Mouse (Mus musculus) neural tube, embryonic 14.5 days (tissue): ENCODE results near the gene 6430550D23Rik. TPM values are rescaled to one million over a fixed set of nuclear protein-coding genes. Genes with fewer than 3 reads are reported as not detected.

Source experiments
- ATAC-seq: fragments of 200-750 bp; cut with Nextera tagmentation; 2 replicates; pipeline ENCODE4 v1.8.0; 2017; ENCODE audit warnings: low read depth, mild to moderate bottlenecking, moderate TSS enrichment, moderate library complexity
- H3K27ac ChIP-seq: fragments of 300-500 bp; sonication (generic); 2 replicates; pipeline ENCODE4 v1.5.1; 2014; ENCODE audit warnings: low read depth, mild to moderate bottlenecking, control low read depth, low read length, moderate library complexity, mixed read lengths
- H3K27me3 ChIP-seq: fragments of 300-500 bp; sonication (generic); 2 replicates; pipeline ENCODE4 v1.6.1; 2014; ENCODE audit warnings: low read length; ENCODE audit not compliant: control insufficient read depth, insufficient read depth
- H3K36me3 ChIP-seq: fragments of 300-500 bp; sonication (generic); 2 replicates; pipeline ENCODE4 v1.6.1; 2014; ENCODE audit warnings: low read length, mixed read lengths; ENCODE audit not compliant: control insufficient read depth, insufficient read depth
- H3K4me1 ChIP-seq: fragments of 300-500 bp; sonication (generic); 2 replicates; pipeline ENCODE4 v1.6.1; 2014; ENCODE audit warnings: low read length; ENCODE audit not compliant: control insufficient read depth, insufficient read depth
- H3K4me2 ChIP-seq: fragments of 300-500 bp; sonication (generic); 2 replicates; pipeline ENCODE4 v1.6.1; 2014; ENCODE audit warnings: mild to moderate bottlenecking, low read depth, low read length, control low read depth
- H3K4me3 ChIP-seq: fragments of 300-500 bp; sonication (generic); 2 replicates; pipeline ENCODE4 v1.5.1; 2014; ENCODE audit warnings: low read depth, low read length, control low read depth, mixed read lengths
- H3K9ac ChIP-seq: fragments of 300-500 bp; sonication (generic); replicated peaks from 2 replicates; pipeline ENCODE4 v1.6.1; 2014; ENCODE audit warnings: low read depth, mild to moderate bottlenecking, control low read depth, low read length, mixed read lengths
- H3K9me3 ChIP-seq: fragments of 300-500 bp; sonication (generic); 2 replicates; pipeline ENCODE4 v1.6.1; 2016; ENCODE audit warnings: low read length; ENCODE audit not compliant: control insufficient read depth
- WGBS: fragments of 180-500 bp; shearing (Covaris S2); extraction: QIAGEN DNeasy Blood & Tissue Kit; methylation state at CpG from one replicate; pipeline ENCODE4 v1.1.7; 2014; 5-methylcytosine and 5-hydroxymethylcytosine counted together
- polyA plus RNA-seq: library from polyadenylated mRNA; unstranded; fragments of >200 nt; fragmentation: Nextera tagmentation; extraction: Ambion mirVana; gene quantifications from 2 replicates; pipeline ENCODE4 v1.2.1, GENCODE M21; 2014

Gene 6430550D23Rik
- 3.0 and 4.0 TPM in 2 replicates for polyA plus RNA-seq

DNA sequence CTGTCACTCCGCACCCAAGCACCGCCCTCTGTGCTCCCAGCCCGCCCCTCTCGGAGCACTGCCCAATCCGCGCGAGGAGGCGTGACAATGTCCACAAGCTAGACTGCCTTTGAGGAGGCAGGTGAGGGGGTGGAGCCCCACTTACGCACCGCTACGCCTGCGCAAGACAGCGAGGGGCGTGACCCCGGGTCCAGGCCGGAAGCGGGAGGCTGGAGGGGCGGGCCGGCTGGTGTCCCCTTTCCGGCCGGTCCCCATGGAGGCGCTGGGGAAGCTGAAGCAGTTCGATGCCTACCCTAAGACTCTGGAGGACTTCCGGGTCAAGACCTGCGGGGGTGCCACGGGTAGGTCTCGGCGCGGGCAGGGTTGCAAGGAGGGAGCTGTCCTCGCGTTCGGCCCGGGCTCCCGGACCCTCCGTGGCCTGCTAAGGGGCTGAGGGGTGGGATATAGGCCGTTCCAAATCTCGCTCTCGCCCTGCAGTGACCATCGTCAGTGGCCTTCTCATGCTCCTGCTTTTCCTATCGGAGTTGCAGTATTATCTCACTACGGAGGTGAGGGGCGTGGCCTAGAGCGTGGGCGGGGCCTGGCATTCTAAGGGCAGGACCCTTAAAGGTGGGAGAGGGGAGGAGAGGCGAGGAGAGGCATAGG lies at the start of gene 6430550D23Rik, which contains the start of gene Ergic3:
Gene 6430550D23Rik, minus strand, starts transcription at position 90 of the 645 bp plus-strand sequence.
Gene Ergic3, plus strand, starts transcription at position 158 of the 645 bp plus-strand sequence.
- Histone ChIP-seq H3K27ac (peak within 1 kb of the TSS; percentile 70), H3K36me3 (peaks cover 24% of the 10 kb centered on the region), H3K4me2 (peak within 1 kb of the TSS; percentile 71), H3K27me3 (no peaks in the 10 kb centered on the region), H3K9ac (peak within 1 kb of the TSS; percentile 83), H3K4me1 (peaks cover 7% of the 10 kb centered on the region), H3K4me3 (peak within 1 kb of the TSS; percentile 82), H3K9me3 (no peaks in the 10 kb centered on the region)
- WGBS, result under 1% methylated on average over 40 of the region's 45 CpGs
- ATAC-seq, result peak; percentile 99

DNA sequence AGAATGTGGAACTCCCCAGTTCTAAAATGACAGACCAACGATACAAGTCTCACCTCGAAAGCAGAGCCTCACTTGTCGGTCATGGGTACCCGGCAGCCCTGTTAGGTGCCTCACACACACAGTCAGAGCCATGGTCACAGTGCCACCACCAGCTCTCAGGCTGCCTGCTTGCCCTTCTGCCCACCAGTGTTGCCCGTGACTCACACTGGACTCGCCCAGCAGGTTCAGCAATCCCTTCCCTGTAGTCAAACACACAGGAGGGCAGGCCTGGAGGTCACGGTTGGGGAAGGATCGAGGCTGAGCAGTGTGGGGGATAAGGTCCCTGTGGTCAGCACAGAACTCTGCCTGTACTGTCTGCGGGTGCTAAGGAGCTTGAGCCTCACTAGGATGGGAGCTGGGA lies 45.0 kb upstream of the 6430550D23Rik start, which contains the start of gene Fer1l4:
Gene Fer1l4, minus strand, starts transcription at position 132 of the 400 bp plus-strand sequence.
- H3K4me3 ChIP-seq, result no peak within 1 kb of the TSS
- no peaks in the 10 kb centered on the region for H3K9me3 ChIP-seq
- no peak within 1 kb of the TSS for H3K4me2 ChIP-seq
- no peak for ATAC-seq
- no peak within 1 kb of the TSS for H3K9ac ChIP-seq
- no peaks in the 10 kb centered on the region for H3K4me1 ChIP-seq
- 87% methylated on average over 9 of the region's 9 CpGs for WGBS
- no peaks in the 10 kb centered on the region for H3K36me3 ChIP-seq
- no peak within 1 kb of the TSS for H3K27ac ChIP-seq
- no peaks in the 10 kb centered on the region; the same call in 1 of the 2 replicates for H3K27me3 ChIP-seq

DNA sequence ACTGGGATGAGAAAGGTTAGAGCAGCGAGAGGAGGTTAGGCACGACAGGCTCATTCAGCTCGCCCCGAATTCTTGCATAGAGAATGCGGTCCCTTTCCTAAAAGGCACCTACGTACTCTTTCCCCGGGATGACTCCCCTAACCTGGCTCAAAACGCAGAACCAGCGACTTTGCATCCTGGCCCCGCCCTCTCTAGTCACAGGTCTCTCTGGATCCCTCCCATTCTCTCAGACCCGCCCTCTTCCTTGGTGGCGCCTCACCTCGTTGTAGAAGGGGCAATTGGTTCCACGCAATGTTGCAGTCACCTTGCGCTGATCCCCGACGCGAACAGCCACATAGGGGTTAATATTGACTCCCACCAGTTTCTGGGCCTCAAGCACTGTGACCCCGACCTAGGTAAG lies 40.2 kb upstream of the 6430550D23Rik start:
- Histone ChIP-seq H3K27ac (no peak overlapping the region), H3K4me2 (no peak overlapping the region), H3K9ac (no peak overlapping the region), H3K4me1 (no peaks in the 10 kb centered on the region), H3K4me3 (no peak overlapping the region), H3K9me3 (no peaks in the 10 kb centered on the region), H3K27me3 (peaks cover 3% of the 10 kb centered on the region; the same call in 1 of the 2 replicates), H3K36me3 (no peaks in the 10 kb centered on the region)
- no peak for ATAC-seq
- 5% methylated on average over 19 of the region's 19 CpGs for WGBS

DNA sequence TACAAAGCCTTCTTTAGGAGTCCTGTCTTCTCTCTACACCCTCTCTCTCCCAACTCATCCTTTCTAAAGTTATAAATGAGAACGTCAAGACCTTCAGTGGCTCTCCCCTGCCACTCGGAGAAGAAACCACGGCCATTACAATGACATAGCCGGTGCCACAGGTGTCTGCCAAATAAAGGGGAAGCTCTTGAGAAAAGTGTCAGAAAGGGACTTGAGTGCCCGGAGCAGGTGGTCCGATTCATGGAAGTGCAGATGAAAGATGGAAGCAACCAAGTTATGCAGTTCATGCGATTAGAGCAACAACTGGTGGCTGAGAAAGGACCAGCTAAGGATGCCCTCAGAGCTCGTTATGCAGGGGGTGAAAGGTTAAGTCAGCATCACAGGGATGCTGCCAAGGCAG lies 35.1 kb upstream of the 6430550D23Rik start:
- Histone ChIP-seq H3K4me2 (no peak overlapping the region), H3K36me3 (no peaks in the 10 kb centered on the region), H3K9me3 (no peaks in the 10 kb centered on the region), H3K27me3 (peaks cover 3% of the 10 kb centered on the region; the same call in 1 of the 2 replicates), H3K4me1 (no peaks in the 10 kb centered on the region), H3K9ac (no peak overlapping the region), H3K27ac (no peak overlapping the region), H3K4me3 (no peak overlapping the region)
- WGBS, result 89% methylated on average over 8 of the region's 8 CpGs
- ATAC-seq, result no peak

DNA sequence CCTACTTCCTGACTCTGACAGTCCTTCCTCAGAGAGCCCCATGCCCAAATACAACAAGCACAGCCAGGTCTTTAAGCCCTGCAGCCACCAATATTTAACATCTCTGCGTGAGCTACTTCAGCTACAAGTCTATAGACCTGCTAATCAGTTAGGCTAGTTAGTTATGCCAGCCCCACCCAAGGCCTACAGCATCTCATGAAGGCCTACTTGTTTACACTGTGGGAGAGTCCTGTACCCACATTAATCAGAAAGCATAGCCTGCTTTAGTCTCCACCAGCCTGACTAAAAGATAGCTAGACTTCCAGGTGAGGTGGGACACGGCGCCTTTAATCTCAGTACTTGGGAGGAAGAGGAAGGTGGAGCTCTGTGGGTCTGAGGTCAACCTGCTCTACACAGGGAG lies 31.6 kb upstream of the 6430550D23Rik start:
- H3K4me1 ChIP-seq, result no peaks in the 10 kb centered on the region
- WGBS, result 92% methylated on average over 3 of the region's 3 CpGs

DNA sequence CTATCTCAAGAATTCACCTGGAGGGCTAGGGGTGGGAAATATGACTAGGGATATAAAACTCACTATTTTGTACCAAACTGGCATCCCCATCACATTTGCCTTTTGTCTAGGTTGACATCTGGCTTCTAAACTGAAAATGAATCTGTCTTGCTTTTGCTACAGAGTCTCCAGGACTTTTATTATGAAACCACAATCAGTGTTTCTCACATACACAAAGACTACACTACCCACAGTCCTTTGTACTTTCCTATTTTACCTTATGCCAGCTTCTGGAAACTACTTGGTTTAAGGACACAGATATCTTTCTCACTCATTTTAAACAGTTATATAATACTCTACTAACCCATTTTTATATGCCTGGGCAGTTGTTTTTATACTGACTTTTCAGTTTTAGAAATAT lies 17.7 kb upstream of the 6430550D23Rik start:
- ATAC-seq, result no peak
- Histone ChIP-seq H3K27me3 (no peaks in the 10 kb centered on the region), H3K9me3 (no peaks in the 10 kb centered on the region), H3K4me2 (no peak overlapping the region), H3K9ac (no peak overlapping the region), H3K4me3 (no peak overlapping the region), H3K4me1 (no peaks in the 10 kb centered on the region), H3K36me3 (no peaks in the 10 kb centered on the region), H3K27ac (no peak overlapping the region)

More for the DNA sequence above, 31.6 kb upstream of the 6430550D23Rik start:
- no peak for ATAC-seq
- no peak overlapping the region for H3K4me3 ChIP-seq
- no peaks in the 10 kb centered on the region for H3K27me3 ChIP-seq
- H3K4me2 ChIP-seq, result no peak overlapping the region
- no peak overlapping the region for H3K9ac ChIP-seq
- no peaks in the 10 kb centered on the region for H3K9me3 ChIP-seq
- H3K27ac ChIP-seq, result no peak overlapping the region
- no peaks in the 10 kb centered on the region for H3K36me3 ChIP-seq

DNA sequence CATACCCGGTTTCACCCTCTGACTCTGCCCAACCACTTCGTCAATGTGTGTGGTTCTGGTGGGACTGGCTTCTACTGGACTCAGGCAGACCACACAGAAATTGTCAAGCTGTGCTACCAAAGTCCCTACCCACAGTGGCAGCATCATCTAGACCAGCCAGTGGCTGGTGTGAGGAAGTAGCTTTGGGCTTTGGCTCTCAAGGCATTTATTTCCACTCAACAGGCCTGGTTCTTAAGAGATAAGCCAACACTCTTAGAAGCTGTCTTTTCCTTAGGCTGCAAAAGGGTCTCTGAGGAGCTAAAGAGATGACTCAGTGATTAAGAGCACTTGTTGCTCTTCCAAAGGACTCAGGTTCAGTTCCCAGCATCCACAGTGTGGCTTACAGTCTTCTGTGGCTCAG lies 14.0 kb upstream of the 6430550D23Rik start:
- Histone ChIP-seq H3K9ac (no peak overlapping the region), H3K4me2 (no peak overlapping the region), H3K4me1 (no peaks in the 10 kb centered on the region), H3K27ac (no peak overlapping the region), H3K4me3 (no peak overlapping the region), H3K36me3 (peaks cover 23% of the 10 kb centered on the region), H3K27me3 (no peaks in the 10 kb centered on the region), H3K9me3 (no peaks in the 10 kb centered on the region)
- no peak for ATAC-seq
- WGBS, result 86% methylated on average over 2 of the region's 2 CpGs

DNA sequence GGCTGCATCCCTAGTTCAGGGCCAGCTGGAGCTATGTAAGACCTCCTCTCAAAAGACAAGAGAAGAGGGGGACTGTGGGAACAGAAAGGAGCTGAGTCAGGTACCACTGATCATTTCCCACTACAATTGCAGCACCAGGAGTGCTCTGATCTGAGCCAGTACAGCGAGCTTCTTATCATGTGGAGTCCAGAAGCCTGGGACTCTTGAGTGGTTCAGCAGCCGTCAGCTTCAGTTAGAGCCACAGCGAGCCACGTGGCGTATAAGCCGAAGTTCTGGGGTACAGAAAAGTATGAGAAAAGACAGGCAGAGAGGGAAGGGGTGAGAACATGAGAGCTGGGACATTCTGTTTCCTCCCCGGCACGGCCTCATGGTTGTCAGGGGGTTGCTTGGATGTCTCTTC lies 13.4 kb upstream of the 6430550D23Rik start:
- H3K27me3 ChIP-seq, result no peaks in the 10 kb centered on the region
- no peak overlapping the region for H3K9ac ChIP-seq
- no peaks in the 10 kb centered on the region for H3K9me3 ChIP-seq
- WGBS, result 86% methylated on average over 8 of the region's 8 CpGs
- H3K4me1 ChIP-seq, result no peaks in the 10 kb centered on the region
- no peak overlapping the region for H3K4me2 ChIP-seq
- H3K27ac ChIP-seq, result no peak overlapping the region
- no peak overlapping the region for H3K4me3 ChIP-seq
- H3K36me3 ChIP-seq, result peaks cover 27% of the 10 kb centered on the region
- ATAC-seq, result no peak

DNA sequence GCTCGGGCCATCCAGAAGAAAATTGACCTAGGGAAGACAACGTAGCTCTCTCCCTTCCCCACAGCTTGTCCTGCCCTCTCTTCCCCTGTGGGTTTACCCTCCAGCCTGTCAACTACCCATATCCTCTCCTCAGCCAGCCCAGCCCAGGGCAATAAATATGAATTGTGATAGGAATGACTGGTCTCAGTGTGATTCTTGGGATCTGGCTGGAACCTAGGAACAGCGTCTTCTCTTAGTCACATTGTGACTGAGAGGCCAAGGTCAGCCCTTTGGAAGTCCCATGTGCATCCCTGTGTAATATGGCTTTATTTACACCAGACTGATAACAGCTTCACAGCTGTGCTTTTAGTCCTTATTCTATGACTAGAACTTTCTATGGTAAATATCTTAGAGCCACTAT lies 10.3 kb upstream of the 6430550D23Rik start:
- WGBS, result 87% methylated on average over 3 of the region's 3 CpGs
- Histone ChIP-seq H3K4me1 (no peaks in the 10 kb centered on the region), H3K4me2 (no peak overlapping the region), H3K27ac (no peak overlapping the region), H3K4me3 (no peak overlapping the region), H3K27me3 (no peaks in the 10 kb centered on the region), H3K9ac (no peak overlapping the region), H3K36me3 (peaks cover 58% of the 10 kb centered on the region), H3K9me3 (no peaks in the 10 kb centered on the region)
- ATAC-seq, result no peak
